Mouse (Mus musculus) G1E (cell line): ENCODE results near the gene Cask. TPM values are rescaled to one million over a fixed set of nuclear protein-coding genes. Genes with fewer than 3 reads are reported as not detected.

Experiments used
- ATAC-seq: 2 replicates; pipeline ENCODE4 v1.8.0; 2016; ENCODE audit warnings: mild to moderate bottlenecking; ENCODE audit not compliant: insufficient number of reproducible peaks, poor library complexity, low FRiP score, severe bottlenecking; ENCODE audit errors: extremely low read depth
- DNase-seq: peaks from one replicate; pipeline ENCODE4 v3.0.0; 2012; ENCODE audit warnings: low spot score
- H3K27me3 ChIP-seq: 2 replicates; pipeline ENCODE4 v1.6.1; 2012; ENCODE audit warnings: mild to moderate bottlenecking, low read length, inconsistent platforms; ENCODE audit not compliant: insufficient read depth
- H3K36me3 ChIP-seq: replicated peaks from 2 replicates; pipeline ENCODE3; 2012; ENCODE audit warnings: mild to moderate bottlenecking, inconsistent platforms
- H3K4me1 ChIP-seq: 2 replicates; pipeline ENCODE4 v1.6.1; 2012; ENCODE audit warnings: low read depth, low read length, inconsistent platforms, mixed read lengths; ENCODE audit not compliant: insufficient read depth
- H3K4me3 ChIP-seq: 2 replicates; pipeline ENCODE4 v1.5.1; 2012; ENCODE audit warnings: low read depth, mild to moderate bottlenecking, inconsistent platforms, low read length, moderate library complexity, mixed read lengths
- H3K9me3 ChIP-seq: replicated peaks from 2 replicates; pipeline ENCODE4 v1.6.1; 2012; ENCODE audit warnings: inconsistent platforms
- CTCF ChIP-seq: IDR thresholded peaks from 2 replicates; pipeline ENCODE4 v1.5.1; 2012; ENCODE audit warnings: low read depth, low read length, inconsistent platforms, mixed read lengths
- GATA1 ChIP-seq: IDR thresholded peaks from 2 replicates; pipeline ENCODE4 v1.6.1; 2012; ENCODE audit warnings: borderline replicate concordance, low read length, inconsistent platforms, mixed read lengths
- GATA2 ChIP-seq: IDR thresholded peaks from 2 replicates; pipeline ENCODE4 v1.6.1; 2012; ENCODE audit warnings: low read depth, low read length, inconsistent platforms, borderline replicate concordance
- POLR2AphosphoS5 ChIP-seq: IDR thresholded peaks from 2 replicates; pipeline ENCODE4 v1.6.1; 2012; ENCODE audit warnings: low read depth, low read length, inconsistent platforms; ENCODE audit not compliant: insufficient replicate concordance
- TAL1 ChIP-seq: conservative IDR thresholded peaks from 2 replicates; pipeline ENCODE4 v1.6.1; 2012; ENCODE audit warnings: low read depth, low read length, inconsistent platforms, mixed read lengths
- polyA plus RNA-seq: library from polyadenylated mRNA; stranded (reverse); fragments of >175 nt; gene quantifications from 2 replicates; pipeline ENCODE4 v1.2.3, GENCODE M21; 2012
- total RNA-seq, 2 experiments: library from RNA; stranded (forward) in 1 of 2; stranded (reverse) in 1 of 2; fragments of 200-1000 nt in 1 of 2; fragments of >200 nt in 1 of 2; fragmentation: Nextera tagmentation in 1 of 2; gene quantifications; 2 replicates each; pipeline ENCODE4 v1.2.3; 2014 to 2017

Cask gene
- total and polyA plus RNA-seq, 3 experiments = 0.05 TPM; not detected in 2

DNA sequence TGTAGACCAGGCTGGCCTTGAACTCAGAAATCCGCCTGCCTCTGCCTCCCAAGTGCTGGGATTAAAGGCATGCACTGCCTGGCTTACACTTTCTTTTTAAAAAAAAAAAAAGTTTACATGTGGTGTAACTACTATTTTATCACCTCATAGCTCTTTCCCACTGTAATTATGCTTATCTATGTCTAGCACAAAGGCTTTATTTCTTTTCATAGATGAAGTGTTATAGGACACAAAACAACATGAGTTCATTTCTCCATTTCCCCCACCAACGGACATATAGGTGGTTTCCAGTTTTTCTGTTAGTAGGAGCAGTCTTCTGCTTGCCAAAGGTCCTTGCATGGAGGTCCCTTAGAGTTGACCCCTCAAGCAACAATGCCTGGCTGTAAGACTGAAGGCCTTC lies 199.3 kb downstream of the Cask start:
- peak; percentile 17; the same call in 1 of the 2 replicates for ATAC-seq
- TF ChIP-seq GATA2 (no peak), POLR2AphosphoS5 (no peak), GATA1 (no peak), TAL1 (no peak), CTCF (no peak)
- H3K4me3 ChIP-seq = no peak overlapping the region
- no peaks in the 10 kb centered on the region for H3K27me3 ChIP-seq
- H3K36me3 ChIP-seq = no peaks in the 10 kb centered on the region
- H3K9me3 ChIP-seq = no peaks in the 10 kb centered on the region
- DNase-seq = no peak
- H3K4me1 ChIP-seq = peaks cover 43% of the 10 kb centered on the region

DNA sequence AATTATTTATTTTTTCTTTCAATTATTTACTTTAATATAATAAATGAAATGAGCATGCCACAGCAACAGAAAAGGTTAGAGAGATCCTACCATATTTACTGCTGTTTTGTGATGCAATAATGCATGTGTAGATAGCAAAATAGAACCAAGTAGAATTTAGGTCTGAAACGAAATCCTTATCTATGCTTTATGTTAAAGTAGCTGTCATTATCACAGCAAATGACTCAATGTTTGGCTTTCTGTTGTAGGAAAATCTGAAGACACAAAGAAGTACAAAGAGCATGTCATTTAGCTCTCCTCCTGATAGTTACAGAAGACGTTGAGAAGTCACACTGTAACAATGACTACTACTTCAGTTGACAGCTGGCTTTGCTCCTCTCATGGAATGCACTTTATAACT lies 212.3 kb downstream of the Cask start:
- Histone ChIP-seq H3K4me3 (no peak overlapping the region), H3K9me3 (no peaks in the 10 kb centered on the region), H3K4me1 (peaks cover 4% of the 10 kb centered on the region; the same call in 1 of the 2 replicates), H3K27me3 (no peaks in the 10 kb centered on the region), H3K36me3 (no peaks in the 10 kb centered on the region)
- no peak for ATAC-seq
- no peak for DNase-seq
- TF ChIP-seq GATA2 = no peak

DNA sequence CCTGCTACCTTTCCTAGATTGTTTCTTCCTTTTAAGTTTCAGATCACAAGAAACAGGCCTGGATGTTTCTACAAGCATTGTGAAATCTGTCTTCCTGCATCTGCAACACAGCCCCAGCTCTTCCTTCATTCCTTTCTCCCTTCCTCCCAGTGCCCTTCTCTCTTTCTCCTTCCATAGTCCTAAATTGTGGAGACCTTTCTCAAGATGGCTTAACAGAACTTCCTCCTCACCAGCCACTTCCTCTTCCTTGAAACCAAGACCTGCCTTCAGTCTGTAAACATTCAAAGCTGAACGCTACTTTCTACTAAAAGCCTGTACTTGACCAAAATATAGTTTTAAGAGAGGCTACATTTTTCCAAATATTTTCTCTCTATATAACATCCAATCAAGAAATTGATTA lies 214.8 kb downstream of the Cask start:
- no peak overlapping the region for H3K4me3 ChIP-seq
- H3K27me3 ChIP-seq = no peaks in the 10 kb centered on the region
- H3K9me3 ChIP-seq = no peaks in the 10 kb centered on the region
- H3K36me3 ChIP-seq = no peaks in the 10 kb centered on the region
- TF ChIP-seq GATA2 = no peak
- no peak for TF ChIP-seq TAL1
- no peak for TF ChIP-seq GATA1
- TF ChIP-seq POLR2AphosphoS5 = no peak
- no peak for TF ChIP-seq CTCF
- ATAC-seq (no peak), DNase-seq (no peak)
- H3K4me1 ChIP-seq = peaks cover 4% of the 10 kb centered on the region; the same call in 1 of the 2 replicates

DNA sequence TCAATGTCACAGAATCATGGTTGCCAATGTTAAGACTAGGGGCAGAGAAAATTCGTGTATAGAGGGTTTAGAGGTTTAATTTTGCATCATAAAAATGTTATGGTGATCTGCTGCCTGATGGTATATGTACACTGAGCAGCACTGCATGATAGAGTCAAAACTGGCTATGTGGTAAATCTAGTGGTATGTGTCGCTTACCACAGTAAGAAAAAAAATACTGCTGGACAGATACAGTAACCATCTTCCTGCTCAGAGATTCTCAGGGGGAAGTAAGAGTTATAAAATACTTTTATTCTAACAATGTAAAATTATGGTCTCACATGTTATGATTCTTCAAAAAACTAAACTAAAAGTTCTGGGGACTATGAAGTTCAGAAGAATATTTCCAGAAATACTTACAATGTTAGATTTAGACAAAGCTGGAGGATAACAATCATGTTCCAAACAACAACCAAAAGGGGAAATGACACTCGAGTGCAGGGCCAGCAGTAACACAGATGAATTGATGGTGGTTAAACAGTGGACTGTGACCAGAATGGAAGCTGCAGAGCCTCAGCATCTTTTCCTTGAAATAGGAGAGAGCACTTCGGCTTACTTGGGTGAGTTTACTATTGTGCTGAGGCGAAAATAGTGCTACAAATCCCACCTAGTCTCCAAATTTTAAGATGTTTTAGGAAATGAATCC lies 219.4 kb downstream of the Cask start, which contains the start of gene Gpr34:
Gene Gpr34, plus strand, starts transcription at position 491 of the 685 bp plus-strand sequence.
- Histone ChIP-seq H3K36me3 (no peaks in the 10 kb centered on the region), H3K9me3 (no peaks in the 10 kb centered on the region), H3K27me3 (no peaks in the 10 kb centered on the region), H3K4me3 (no peak within 1 kb of the TSS), H3K4me1 (peaks cover 4% of the 10 kb centered on the region; the same call in 1 of the 2 replicates)
- no peak for TF ChIP-seq GATA2
- no peak for TF ChIP-seq GATA1
- no peak for ATAC-seq
- DNase-seq = no peak

DNA sequence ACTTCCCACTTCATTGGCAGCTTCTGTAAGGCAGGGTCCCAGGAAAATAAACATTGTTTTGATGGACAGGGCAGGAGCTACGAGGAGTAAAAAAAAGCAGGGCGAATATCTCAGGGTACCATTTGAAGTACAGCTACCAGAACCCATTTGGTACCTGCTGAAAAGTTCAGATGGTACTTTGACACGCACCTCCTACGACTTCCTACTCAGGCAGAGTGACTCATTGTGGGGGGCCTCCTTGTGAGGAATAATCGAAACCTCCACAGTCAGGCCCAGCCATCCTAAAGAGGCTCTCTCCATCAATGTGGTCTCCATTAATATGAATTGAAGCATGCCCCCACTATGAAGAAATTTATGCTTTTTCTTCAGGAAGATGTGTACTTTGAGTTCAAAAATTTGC lies 228.5 kb downstream of the Cask start:
- DNase-seq = no peak
- H3K4me3 ChIP-seq = no peak overlapping the region
- H3K4me1 ChIP-seq = peaks cover 18% of the 10 kb centered on the region
- H3K36me3 ChIP-seq = no peaks in the 10 kb centered on the region
- TF ChIP-seq GATA2 (no peak), CTCF (no peak), GATA1 (no peak), TAL1 (no peak), POLR2AphosphoS5 (no peak)
- no peak for ATAC-seq
- H3K9me3 ChIP-seq = no peaks in the 10 kb centered on the region
- H3K27me3 ChIP-seq = no peaks in the 10 kb centered on the region

DNA sequence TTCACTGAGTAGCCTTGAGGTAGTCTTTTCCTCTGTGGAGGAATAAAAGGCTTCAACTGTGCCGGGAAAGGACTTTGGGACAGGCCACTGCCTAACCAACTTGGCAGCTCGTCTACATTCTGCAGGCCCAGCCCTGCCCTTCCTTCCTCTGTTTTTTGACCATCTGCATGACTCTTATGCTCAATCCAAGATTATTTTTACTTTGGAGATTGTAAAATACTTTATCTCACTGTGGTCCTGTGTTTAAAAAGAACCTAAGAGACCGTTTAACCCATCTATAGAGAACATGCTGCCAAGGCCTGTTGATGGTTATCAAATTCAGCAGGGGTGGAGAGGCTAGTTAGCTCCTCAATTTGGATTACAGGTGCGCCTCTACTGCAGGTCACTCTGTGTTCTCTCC lies 229.7 kb downstream of the Cask start:
- Histone ChIP-seq H3K27me3 (no peaks in the 10 kb centered on the region), H3K4me3 (no peak overlapping the region), H3K36me3 (no peaks in the 10 kb centered on the region), H3K4me1 (peaks cover 29% of the 10 kb centered on the region), H3K9me3 (no peaks in the 10 kb centered on the region)
- ATAC-seq (no peak; the same call in 1 of the 2 replicates), DNase-seq (no peak)
- TF ChIP-seq GATA2 (no peak), TAL1 (no peak), CTCF (no peak), GATA1 (no peak), POLR2AphosphoS5 (no peak)
